ENCODE assay signal across 35 mouse cellular contexts in the genomic region with DNA sequence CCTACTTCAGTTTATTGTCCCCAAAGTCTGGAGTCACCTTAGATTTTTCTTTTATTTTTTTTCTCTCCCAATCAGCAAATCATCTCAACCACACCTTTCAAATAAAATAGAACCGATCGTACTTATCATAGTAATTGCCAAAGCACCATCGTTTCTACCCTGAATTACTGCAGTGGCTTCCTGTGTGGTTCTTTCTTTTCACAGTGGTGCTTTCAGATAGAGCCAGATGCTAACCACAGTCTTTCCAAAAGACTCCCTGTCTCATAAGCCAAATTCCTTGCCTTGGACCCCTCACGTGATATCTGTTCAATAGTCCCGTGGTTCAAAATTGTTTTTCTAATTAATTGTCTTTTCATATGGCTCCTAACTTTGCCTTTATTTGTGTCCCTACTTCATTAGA. TPM values are rescaled to one million over a fixed set of nuclear protein-coding genes. Genes with fewer than 3 reads are reported as not detected.
"Had no signal": no experiment of that assay in that cellular context is flagged by ENCODE, and none has a peak within 500 bp of the region (broad histone marks: within the 10 kb centered on the region; RNA-seq: fewer than 3 reads in every experiment).

No protein-coding gene starts in this region.

- H3K9ac ChIP-seq: heart, embryonic 12.5 days; heart, embryonic 13.5 days; heart, embryonic 15.5 days; hindbrain, embryonic 12.5 days; hindbrain, embryonic 13.5 days; hindbrain, embryonic 14.5 days; hindbrain, embryonic 15.5 days; intestine, embryonic 15.5 days; kidney, embryonic 15.5 days had no signal

- DNase-seq: heart, postnatal 10 days; heart, postnatal 14 days; heart, postnatal 36 days; heart, postnatal 4 days; kidney, adult 11 months; kidney, adult 18-20 months; kidney, adult 2 months; kidney, adult 8-10 months; kidney, postnatal 10 days; kidney, postnatal 14 days; kidney, postnatal 25 days; kidney, postnatal 36 days; kidney, postnatal 4 days; layer of hippocampus, adult 9-11 months; layer of hippocampus, postnatal 36 days had no signal

- ATAC-seq: hindbrain, embryonic 16.5 days; hindbrain, postnatal 0 days; inflammation-experienced regulatory T-cells, adult 6 months; intestine, embryonic 15.5 days; intestine, embryonic 16.5 days; intestine, postnatal 0 days had no signal

- H3K4me2 ChIP-seq: heart, embryonic 11.5 days; heart, embryonic 12.5 days; heart, embryonic 13.5 days; heart, embryonic 15.5 days; hindbrain, embryonic 12.5 days; hindbrain, embryonic 13.5 days; hindbrain, embryonic 14.5 days; hindbrain, embryonic 15.5 days; intestine, embryonic 15.5 days; kidney, embryonic 15.5 days had no signal

- H3K4me1 ChIP-seq: heart, embryonic 10.5 days; hindbrain, embryonic 12.5 days; hindbrain, embryonic 13.5 days; hindbrain, embryonic 15.5 days; intestine, embryonic 15.5 days had no signal

- H3K4me3 ChIP-seq: heart, embryonic 10.5 days; heart, embryonic 12.5 days; heart, embryonic 13.5 days; heart, embryonic 15.5 days; hindbrain, embryonic 10.5 days; hindbrain, embryonic 12.5 days; hindbrain, embryonic 13.5 days; hindbrain, embryonic 15.5 days; intestine, embryonic 15.5 days; kidney, embryonic 15.5 days; layer of hippocampus, adult 2 months; left cerebral cortex, adult 2 months had no signal

- H3K9me3 ChIP-seq: heart, embryonic 10.5 days; heart, embryonic 12.5 days; heart, embryonic 13.5 days; heart, embryonic 15.5 days; hindbrain, embryonic 10.5 days; hindbrain, embryonic 12.5 days; hindbrain, embryonic 13.5 days; hindbrain, embryonic 15.5 days; intestine, embryonic 15.5 days; kidney, embryonic 15.5 days had no signal

- H3K27me3 ChIP-seq: heart, embryonic 15.5 days; hindbrain, embryonic 12.5 days; hindbrain, embryonic 13.5 days; hindbrain, embryonic 15.5 days; intestine, embryonic 15.5 days; kidney, embryonic 15.5 days had no signal

- H3K27ac ChIP-seq: heart, embryonic 10.5 days; heart, embryonic 13.5 days; heart, embryonic 15.5 days; hindbrain, embryonic 10.5 days; hindbrain, embryonic 12.5 days; hindbrain, embryonic 13.5 days; hindbrain, embryonic 14.5 days; hindbrain, embryonic 15.5 days; hindbrain, postnatal 0 days; intestine, embryonic 15.5 days; kidney, embryonic 15.5 days; kidney, postnatal 0 days; layer of hippocampus, adult 2 months; left cerebral cortex, adult 2 months had no signal

- H3K36me3 ChIP-seq: heart, embryonic 10.5 days; heart, embryonic 12.5 days; heart, embryonic 13.5 days; heart, embryonic 15.5 days; hindbrain, embryonic 10.5 days; hindbrain, embryonic 12.5 days; hindbrain, embryonic 13.5 days; hindbrain, embryonic 15.5 days; intestine, embryonic 15.5 days; kidney, embryonic 15.5 days had no signal

RNA-seq across cellular contexts. Expression of gene Timp3, which starts 22.8 kb away (rescaled TPM):
- polyA plus RNA-seq: inflammation-experienced regulatory T-cells, adult 6 months had no signal
